Mouse (Mus musculus): ENCODE measurements around the gene Gm21988. TPM values are rescaled to one million over a fixed set of nuclear protein-coding genes. Genes with fewer than 3 reads are reported as not detected.
A peak's percentile ranks its signal among the peaks of the same experiment; 100 is the strongest.

The Gm21988 gene
- total RNA-seq, 4 experiments from 2014 or later = 3.9 to 6.7 (median 5.3) TPM

DNA sequence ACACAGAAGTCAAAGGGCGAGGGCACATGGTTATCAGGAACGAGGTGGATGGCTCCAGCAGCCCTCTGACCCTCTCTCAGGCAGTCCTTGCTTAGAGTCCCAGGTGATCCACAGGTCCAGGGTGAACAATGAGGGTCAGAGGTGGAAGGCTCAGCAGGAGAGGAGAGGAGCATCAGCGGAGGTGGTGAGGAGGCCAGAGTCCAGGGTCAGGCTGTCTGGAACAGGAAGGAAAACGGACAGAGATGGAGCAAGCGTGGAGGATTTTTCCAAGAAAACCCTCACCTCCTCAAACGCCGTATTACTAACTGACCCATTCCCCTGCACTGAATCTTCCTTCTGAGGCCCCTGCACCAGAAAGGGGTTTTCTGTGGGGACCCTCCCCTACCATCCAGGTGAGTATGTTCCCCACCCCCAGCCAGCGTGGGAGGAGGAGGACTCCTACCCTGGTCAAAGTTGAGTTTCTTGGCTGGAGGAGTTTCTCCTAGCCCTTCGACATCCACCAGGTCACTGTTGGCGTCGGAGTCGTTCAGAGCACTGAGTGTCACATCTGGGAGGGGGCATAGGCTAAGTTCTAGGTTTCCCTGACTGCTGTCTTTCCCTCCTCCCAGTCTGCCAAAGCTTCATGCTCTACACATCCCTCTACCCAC lies 4.3 kb downstream of the Gm21988 start:
- no peak for DNase-seq

DNA sequence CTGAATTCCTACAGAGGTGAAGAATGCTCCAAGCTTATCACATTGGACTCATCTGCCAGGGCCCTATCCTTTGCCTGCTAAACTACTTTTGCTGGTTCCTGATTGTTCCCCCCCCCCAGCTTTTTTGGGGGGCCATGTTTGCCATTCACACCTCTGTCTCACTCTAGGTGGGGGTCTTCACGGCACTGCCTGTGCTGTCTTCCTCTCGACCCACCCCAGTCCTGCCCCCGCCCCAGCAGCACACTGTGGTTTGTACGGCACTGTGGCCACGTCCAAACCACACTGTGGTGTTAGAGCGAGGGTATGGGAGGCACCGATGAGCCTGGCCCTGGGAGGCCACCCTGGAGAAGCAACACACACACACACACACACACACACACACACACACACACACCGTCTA lies 5.1 kb downstream of the Gm21988 start:
- DNase-seq = no peak

DNA sequence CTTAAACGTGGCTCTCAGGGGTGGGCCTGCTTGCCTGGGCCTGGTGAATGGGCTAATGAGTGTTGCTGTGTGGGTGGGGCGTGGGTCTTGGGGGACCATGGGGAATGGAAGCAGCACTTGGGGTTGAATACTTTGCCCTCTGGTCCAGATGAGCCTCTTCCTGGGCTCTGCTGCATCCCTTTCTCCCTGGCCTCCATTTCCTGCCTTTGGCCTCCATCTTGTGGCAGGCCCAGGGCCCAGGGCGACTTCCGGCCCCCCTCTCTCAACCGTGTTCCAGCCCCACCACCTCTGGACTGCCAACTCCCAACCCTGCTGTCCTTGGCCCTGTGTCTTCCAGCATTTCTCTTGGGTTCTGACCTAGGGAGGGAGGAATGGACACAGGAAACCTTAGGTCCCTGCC lies 5.6 kb downstream of the Gm21988 start:
- DNase-seq = no peak

DNA sequence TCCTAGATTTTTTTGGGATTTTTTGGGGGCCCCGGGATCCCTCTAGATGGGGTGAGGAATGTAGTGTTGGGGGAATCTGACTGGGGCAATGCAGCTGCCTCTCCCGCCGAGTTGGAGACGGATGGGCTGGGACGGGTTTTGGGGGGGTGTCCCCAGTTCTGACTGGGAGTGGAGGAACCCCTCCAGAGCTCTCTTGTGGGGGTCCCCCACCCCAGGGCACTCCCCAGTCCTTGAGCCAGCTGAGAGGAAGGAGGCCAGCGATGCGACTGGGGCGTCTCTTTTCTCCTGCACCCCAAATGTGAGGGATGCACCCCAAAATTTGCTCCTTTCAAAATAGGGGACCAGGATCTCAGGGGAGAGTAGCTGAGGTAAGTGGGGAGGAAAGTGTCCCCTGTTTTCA lies 6.6 kb downstream of the Gm21988 start:
- DNase-seq = no peak

DNA sequence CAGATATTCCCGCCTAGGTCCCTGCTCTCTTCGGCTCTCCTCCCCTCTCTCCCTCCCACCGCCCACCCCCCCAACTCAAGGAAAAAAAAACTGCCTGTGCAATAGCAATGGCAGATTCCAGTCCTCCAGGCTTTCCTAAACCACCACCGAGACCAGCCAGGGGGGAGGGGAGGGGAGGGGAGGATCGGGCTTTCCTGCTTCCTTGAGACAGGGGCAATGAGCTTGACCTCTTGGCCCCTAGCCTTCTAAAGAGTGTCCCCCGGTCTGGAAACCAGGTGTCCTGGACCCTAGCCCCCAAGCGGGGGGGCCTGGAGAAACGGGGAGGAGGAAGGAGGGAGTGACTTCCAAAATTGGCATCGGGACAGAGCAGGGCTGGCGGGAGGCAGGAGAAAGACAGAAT lies 7.1 kb downstream of the Gm21988 start:
- DNase-seq = no peak

DNA sequence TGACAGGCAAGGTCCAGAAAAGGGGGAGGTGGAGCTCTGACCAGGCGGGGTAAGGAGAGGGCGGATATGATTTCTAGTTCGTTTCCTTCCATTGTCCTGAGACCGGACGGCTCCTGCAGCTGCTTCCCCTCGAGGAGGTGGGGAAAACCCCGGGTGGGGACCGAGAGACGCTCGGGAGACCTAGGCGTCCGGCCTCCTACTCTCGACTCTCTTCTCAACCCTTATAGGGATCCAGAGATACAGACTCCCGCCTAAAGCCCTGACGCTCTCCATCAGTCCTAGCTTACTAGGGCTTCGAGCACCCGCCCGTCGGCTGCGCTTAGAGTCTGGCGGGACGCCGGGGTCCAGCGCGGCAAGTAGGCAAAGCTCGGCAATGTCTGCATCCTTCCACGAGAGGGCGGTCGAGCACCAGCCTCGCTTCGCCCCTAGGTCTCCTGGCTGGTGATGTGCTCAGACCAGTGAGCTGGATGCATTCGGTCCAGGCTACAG lies 9.3 kb downstream of the Gm21988 start:
- DNase-seq = no peak

DNA sequence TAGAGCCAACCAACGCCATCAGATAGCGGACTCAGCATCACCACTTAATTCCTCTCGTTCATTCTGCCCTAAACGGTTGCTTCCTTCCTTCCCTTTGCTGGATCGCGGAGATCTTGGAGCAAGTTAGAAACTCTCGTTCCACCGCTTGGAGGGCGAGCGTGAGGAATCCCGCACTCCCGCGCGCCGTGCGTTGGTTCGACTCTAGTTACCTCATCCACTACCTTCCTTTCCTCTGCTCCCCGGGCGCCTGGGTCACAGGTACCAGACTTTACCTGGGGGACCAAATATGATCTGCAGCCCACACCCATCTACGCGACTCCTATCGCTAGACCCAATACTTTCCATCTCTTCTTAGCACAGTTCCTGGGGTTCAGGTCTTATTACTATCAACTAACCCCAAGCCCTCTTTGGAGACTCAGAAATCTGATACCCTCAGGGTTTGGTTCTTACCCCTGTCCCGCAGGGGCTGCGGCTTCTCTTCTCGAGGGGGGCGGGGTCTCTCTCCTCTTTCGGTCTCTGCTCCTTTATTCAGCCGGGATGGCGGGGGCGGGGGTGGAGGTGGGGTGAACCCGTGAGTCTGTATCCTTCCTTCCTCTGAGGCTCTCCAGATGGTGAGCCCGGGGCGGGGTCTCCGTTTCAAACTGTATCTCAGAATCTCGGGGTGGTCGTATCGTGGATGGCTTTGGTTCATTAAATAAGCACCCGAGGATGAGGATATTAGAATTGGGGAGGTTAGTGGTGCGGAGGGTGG lies 10.2 kb downstream of the Gm21988 start, which contains the start of gene Bcl6b:
Bcl6b (minus strand) TSS at position 539 of the 751 bp plus-strand sequence.
- no peak for DNase-seq

DNA sequence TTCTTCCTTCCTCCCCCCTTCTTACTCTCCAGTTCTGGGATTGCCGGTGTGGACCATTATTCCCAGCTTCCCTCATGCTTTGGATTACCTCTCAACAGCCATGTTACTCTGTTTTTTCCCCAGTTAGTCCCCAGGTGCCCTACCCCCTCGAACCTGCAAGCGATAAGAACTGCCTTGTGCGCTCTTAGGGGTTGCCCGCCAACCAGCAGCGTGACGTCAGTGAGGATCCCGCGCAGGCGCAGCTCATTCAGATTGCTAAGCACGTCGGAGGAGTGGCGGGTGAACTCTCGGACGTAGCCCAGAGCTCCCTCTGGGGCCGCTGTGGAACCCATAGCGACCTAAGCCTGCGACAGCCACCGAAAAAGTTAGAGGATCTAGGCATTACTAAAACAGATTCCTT lies 10.8 kb downstream of the Gm21988 start:
- DNase-seq = peak; percentile 79

DNA sequence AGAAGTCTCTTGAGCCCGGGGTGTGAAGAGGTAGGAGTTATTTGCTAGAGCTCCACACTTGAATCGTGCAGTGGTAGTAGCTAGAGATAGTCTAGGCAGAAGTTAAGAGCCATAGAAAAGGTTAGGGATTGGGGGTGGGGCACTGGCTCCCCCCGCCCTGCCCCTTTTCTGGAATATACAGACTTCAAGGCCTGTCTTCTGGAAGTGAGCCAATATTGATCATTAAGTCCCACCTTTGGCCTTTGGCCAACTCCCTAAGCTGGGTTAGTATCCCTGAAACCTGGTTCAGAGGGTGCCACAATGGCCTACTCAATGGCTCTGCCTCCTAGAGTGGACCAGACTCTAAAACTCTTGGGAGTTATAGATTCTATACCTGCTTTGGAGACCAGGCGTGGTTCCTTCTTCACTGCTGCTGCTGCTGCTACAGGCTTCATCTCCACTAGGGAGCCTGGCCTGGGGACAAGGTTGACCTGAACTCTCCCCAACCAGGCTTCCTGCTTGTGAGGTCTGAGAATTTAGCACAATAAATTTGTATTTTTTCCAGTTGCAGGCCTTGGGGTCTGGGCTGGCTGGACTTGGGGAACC lies 11.9 kb downstream of the Gm21988 start:
- no peak for DNase-seq

DNA sequence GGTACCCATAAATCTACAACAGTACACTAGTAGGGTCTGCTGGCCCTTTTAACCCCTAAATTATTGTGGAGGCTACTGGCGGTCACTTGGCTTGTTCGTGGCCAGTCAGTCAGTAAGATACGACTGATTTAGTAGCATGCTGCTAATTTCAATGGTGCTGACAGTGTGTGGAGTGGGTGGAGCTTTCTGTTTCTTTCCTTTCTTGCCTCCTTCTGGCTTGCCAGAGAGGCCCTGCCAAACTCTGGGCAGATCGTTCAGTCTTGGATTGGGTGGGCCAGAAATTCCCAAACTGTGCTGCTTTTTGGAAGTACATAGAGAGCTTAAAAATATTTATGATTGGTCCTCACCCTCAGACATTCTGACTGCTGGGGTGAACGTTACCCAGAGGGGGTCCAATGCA lies 12.5 kb downstream of the Gm21988 start:
- DNase-seq = no peak

DNA sequence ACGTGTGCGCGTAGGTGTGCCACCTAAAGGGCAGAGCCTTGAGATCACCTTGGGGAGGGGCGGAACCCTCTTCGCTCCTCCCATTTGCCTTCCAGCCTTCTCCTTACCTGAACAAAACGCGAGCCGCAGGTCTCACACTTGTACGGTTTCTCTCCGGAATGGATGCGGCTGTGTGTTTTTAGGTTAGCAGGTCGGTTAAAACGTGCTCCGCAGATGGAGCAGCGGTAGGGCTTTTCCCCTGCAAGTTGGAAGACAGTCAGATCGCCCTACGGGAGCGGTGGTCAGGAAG lies 13.1 kb downstream of the Gm21988 start:
- DNase-seq = no peak

DNA sequence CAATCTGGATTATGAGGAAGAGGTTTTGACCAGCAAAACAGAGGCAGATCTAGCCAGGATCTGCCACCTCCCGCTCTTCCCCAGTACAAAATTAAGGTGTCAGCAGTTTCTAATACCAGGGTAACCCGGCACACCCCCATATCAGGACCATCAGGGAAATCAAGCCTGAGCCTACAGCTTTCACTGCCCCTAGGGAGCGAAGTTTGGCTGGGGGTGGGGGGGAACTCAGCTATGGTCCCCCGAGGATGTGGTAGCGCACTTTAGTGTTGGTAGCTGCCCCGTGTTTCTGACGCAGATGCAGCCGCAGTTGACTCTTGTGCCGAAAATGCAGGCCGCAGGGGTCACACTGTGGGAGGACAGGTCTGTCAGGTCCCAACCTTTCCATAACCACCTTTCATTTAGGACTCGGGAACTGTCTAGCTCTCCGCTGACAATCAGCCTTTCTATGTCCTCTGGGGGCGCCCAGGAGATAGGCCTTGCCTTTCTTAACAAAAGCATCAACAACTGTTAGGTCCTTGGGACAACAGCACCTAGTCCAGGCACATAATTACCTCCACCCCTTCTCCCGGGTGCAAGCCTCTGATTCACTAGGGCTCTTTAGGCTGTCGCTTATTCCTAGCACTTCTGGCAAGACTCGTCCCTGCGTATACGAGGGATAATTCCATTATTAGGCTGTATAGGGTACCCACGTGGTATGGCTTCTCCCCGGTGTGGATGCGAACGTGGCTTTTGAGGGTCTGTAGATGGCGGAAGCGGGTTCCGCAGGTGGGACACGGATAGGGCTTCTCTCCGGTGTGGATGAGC lies 13.6 kb downstream of the Gm21988 start:
- DNase-seq = no peak

DNA sequence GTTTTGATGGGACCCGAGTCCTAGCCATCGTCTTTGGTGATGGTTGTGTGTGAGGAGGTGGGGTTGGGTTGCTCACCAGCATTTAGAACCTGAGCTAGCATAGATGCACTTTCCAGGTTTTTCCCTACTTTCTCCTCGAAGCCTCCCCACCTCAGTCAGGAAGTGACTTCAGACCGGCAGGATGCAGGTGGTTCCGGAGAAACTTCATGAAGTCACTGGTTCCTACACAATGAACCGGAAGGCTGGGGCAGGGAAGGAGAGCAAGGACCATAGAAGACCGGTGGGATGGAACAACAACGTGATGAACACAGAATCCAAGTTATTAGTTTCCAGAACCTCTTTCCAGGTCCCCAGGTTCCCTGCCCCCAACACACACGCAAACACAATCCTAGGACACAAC lies 15.9 kb downstream of the Gm21988 start:
- DNase-seq = no peak

DNA sequence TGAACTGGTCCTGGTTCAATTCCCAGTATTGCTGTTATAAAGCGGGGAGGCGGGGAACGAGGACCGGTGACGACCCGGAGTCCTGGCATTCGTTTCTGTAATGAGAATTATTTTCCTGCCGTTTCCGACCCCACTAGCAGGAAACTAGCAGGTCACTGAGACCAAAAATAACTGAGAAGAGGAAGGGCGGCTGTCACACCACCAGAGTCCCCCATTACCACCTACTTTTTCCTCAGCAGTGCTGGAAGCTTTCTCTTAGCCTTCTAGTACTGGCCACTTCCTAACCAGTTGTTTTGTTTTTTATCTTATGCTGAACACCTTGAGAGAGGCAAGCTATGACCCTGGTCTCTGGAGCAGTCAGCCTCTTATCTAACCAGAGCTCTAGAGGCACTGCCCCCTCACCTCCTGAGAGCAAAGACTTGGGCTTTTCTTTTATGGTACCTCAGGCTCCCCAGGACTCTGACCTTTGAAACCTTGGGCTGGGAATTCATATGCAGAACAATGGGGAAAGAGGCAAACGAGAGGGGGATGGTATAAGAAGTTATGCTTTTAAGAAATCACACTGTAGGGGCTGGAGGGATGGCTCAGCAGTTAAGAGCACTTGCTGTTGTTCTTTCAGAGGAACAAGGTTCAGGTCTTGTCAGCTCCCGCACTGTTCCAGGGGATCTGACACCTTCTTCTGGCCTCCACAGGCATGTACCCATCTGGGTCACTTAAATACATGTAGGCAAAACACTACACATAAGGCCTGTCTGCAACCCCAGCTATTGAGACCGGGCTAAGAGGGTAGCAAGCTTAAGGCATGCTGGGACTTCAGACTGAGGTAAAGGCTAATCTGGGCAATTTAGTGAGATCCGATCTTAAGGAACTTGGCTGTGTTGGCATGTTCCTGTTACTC lies 17.8 kb downstream of the Gm21988 start:
- DNase-seq = no peak

DNA sequence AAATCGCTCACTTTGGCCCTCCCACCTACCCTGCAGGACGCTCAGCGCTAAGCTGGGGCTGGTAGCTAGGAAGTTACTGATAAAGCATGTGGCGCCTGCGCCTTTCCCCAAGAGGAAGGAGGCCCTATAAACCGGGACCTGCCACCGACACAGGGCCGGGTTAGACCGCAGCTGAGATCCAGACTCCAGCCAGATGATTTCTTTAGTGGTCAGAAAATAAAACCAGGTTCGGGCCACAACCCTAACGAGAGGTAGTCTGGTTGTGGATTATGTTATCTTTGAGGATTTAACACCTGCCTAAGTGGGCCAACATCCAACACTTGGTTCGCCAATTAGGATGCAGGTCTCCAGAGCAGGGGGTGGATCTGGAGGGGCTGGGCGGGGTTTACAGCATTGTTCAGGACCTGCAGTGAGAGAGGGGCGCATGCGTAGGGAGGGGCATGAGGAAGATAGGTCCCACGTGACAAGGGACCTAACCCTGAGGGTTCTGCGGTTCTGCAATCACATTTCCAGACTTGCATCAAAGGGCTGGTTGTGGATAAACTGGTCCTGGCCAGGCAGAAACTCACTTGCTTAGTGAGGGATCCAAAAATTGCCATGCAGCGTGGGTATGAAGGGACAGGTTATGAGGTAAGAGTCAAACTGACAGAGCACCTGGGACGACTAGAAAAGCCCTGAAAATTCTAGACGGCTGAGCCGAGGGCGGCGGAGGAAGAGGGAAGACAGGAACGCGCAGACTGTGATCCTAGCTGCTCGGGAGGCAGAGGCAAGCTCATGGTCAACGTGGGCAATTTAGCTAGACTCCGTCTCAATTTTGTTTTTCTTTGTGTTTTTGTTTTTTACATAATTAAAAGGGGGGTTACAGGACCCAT lies 18.7 kb downstream of the Gm21988 start, which contains the start of gene Slc16a13:
Slc16a13 (minus strand) TSS at position 334 of the 872 bp plus-strand sequence.
- peak; percentile 95 for DNase-seq

DNA sequence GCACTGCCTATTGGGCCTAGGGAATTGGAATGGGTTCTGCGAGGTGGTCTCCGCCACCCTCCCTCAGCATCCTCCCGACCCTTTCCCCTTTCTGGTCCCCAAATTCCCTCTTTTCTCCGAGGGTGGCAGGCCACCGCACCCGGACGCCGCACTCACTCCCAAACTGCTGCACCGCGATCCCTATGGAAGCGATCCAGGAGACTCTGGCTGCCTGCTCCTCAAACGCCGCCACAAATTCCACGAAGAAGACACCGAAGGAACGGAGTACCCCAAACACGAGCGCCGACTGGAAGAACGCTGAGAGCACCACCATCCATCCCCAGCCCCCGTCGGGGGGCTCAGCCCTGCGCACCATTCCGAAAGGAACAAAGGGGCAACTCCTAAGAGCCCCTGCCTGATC lies 19.3 kb downstream of the Gm21988 start:
- DNase-seq = no peak

DNA sequence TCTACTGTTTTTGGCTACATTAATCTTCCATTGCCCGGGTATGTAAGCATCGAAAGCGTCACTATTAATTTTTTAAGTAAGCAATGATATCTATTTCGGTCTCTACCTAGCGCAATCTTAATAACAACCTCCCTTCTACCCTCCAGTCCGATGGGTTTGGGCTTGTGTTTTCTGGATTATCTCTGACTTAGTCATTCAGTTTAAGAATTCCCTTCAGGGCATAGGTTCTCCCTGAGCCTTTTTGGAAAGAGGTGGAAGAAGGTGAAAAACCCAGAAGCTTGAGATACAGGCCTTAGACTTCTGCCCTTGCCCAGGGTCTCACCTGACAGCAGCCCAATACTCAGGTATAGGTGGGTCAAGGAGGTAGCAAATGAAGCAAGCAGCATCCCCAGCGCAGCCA lies 19.8 kb downstream of the Gm21988 start:
- no peak for DNase-seq

DNA sequence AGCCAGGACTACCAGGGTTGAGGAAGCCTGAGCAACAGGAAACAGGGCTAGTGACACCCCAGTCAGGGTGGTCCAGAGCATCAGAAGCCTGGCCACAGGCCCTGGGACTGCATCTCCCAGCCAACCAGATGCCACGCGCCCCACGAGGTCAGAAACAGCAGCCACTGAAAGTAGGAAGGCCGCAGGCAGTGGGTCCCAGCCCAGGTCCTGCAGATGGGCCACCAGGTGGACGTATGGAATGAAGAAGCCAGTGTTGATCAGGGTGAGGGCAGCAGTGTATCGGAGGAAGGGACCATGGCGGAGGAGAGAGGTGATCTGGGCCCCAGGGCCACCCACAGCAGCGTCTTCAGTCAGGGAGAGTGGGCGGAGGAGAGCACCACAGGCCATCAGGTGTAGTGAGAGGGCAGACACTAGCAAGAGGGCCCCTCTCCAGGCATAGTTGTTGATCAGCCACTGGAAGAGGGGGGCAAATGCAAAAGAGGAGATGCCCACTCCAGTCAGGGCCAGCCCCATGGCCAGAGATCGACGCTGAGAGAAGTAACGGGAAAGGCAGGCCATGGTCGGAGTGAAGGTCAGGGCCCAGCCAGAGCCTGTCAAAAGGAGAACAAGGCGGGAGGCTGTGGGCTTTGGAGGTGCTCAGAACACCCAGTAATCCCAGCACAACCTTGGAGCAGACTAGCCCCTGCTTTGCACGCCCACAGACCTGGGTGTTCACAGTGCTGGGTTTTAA lies 20.7 kb downstream of the Gm21988 start:
- no peak for DNase-seq

DNA sequence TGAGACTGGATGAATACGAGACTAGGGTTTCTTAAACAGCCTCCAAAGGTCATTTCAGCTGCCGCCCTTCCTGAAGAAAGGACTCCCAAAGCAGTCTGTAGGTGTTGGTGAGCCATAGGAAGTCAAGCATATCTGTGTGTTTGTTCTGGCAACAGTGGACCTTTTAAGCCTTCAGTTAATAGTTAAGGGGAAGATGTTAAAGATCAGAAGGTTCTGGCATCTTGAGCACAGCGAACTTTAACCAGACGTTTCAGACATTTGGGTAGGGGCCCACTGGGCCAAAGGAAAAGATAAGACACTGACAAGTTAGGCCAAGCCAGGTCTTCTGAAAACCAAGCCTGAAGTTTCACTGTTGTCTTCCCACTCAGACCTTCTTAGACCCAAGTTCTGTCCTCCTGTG lies 21.6 kb downstream of the Gm21988 start:
- no peak for DNase-seq

DNA sequence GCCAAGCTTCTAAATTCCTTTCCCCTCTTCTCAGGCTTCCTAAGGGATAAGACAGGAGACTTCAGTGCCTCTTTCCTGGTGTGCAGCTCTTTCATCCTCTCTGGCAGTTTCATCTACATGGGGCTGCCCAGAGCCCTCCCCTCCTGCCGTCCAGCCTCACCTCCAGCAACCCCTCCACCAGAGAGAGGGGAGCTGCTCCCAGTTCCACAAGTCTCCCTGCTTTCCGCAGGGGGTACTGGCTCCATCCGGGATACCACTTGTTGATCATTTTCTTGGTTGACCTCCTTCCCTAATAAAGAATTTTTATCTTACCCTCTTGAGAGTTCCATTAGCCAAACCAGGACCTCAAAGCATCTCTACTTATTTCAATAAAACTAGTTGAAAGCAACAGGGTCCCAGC lies 23.5 kb downstream of the Gm21988 start:
- no peak for DNase-seq

Data from adrenal gland, adult 8-10 months (tissue).